Mouse (Mus musculus) layer of hippocampus, adult 8-10 months (tissue): Measurements from ENCODE around the gene Lyg2. TPM values are rescaled to one million over a fixed set of nuclear protein-coding genes. Genes with fewer than 3 reads are reported as not detected.

ENCODE experiments used
- DNase-seq, 2 experiments: peaks; one replicate each; pipeline ENCODE4 v3.0.0; 2022; ENCODE audit warnings: low spot score in 2 of 2
- total RNA-seq, 4 experiments: library from RNA; stranded (reverse); gene quantifications; 2 replicates each; pipeline ENCODE4 v1.2.4; 2022

Gene Lyg2
- total RNA-seq, 4 experiments from 2014 or later = 0.12 TPM; not detected in 3

DNA sequence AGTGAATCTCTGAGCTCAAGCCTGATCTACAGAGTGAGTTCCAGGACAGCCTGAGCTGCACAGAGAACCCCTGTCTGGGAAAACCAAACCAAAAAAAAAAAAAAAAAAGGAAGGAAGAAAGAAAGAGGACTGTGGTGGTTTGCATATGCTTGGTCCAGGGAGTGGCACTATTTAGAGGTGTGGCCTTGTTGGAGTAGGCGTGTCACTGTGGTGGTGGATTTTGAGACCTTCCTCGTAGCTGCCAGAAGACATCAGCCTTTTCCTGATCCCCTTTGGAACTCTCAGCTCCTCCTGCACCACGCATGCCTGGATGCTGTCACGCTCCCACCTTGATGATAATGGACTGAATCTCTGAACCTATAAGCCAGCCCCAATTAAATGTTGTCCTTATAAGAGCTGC is 32.9 kb downstream of the Lyg2 start:
- no peak for DNase-seq

DNA sequence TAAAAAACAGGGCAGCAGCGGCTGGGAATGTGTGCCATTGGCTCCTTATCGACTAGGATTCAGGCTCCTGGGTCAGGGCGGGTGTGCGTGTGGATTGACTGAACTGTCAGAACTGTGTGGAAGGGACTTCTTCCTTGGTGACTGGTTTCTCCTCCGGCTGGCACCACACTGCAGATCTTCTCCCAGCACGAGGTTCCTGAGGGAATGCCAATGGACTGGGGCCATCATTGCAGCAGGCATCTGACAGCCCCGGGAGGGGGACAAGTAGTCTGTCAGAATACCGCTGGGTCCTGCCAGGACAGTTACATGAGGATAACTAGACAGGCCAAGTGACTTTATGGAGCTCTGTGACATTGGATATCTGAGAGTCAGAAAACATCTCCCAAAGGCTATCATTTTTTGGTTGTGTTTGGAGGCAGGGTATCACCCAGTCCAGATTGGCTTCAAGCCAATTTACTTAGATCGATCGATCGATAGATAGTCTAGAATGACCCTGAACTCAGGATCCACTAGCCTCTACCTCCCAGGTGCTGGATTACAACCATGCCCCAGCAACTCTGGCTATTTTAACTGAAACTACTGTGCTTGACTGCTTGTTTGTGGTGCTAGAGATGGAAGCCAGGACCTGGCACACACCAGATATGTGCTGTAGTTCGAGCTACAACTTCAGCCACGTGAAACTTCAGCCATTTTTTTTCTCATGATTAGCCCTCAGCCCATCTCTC is 38.4 kb downstream of the Lyg2 start:
- DNase-seq = no peak

GRCm38 (mm10) chr1:37873157-37873556 is 43.1 kb downstream of the Lyg2 start:
- DNase-seq = no peak

GRCm38 (mm10) chr1:37872131-37873067 is 43.9 kb downstream of the Lyg2 start:
- DNase-seq = peak; percentile 77 to 83

DNA sequence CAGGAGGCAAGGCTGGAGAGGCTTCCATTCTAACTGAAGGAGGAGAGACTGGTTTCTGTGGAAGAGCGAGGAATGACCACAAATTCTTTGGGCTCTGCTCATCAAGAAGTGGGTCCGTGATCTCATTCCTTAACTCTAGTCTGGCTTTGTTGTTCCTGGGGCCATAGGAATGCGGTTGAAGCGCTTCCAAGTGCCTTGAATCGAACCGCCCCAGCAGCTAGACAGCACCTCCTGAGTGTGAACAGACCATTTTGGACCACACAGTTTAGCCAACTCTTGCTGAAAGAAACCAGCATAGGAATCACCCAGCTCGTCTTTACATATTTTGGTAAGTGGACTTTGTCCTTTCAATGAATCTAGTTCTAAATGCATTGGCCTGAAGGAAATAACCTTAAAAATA is 44.6 kb downstream of the Lyg2 start, which contains the start of gene Lipt1:
Gene Lipt1, plus strand, starts transcription at position 35 of the 400 bp plus-strand sequence.
- DNase-seq = no peak

- no peak for DNase-seq
These were observed 46.9 kb downstream of the Lyg2 start for GRCm38 (mm10) chr1:37869362-37869761.

GRCm38 (mm10) chr1:37868640-37869039 is 47.7 kb downstream of the Lyg2 start:
- no peak for DNase-seq

GRCm38 (mm10) chr1:37867684-37868322 is 48.5 kb downstream of the Lyg2 start:
- DNase-seq = no peak

DNA sequence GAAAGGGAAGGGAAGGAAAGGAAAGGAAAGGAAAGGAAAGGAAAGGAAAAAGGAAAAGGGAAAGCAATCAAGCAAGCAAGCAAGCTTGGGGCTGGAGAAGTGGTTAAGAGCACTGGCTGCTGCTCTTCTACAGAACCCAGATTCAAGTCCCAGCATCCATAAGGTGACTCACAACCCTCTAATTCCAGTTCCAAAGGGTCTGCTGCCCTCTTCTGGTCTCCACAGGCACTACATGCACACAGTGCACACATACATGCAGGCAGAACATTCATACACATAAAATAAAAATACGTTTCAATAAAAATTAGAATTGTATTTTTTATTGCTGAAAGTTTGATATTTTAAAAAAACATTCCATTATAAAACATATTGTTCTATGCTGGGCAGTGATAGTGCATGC is 49.2 kb downstream of the Lyg2 start:
- DNase-seq = no peak

- DNase-seq = no peak
These were observed 50.0 kb downstream of the Lyg2 start, which contains the start of gene Tsga10 for GRCm38 (mm10) chr1:37866286-37866685. TSS of gene Tsga10 (minus strand) at chr1:37866429.

DNA sequence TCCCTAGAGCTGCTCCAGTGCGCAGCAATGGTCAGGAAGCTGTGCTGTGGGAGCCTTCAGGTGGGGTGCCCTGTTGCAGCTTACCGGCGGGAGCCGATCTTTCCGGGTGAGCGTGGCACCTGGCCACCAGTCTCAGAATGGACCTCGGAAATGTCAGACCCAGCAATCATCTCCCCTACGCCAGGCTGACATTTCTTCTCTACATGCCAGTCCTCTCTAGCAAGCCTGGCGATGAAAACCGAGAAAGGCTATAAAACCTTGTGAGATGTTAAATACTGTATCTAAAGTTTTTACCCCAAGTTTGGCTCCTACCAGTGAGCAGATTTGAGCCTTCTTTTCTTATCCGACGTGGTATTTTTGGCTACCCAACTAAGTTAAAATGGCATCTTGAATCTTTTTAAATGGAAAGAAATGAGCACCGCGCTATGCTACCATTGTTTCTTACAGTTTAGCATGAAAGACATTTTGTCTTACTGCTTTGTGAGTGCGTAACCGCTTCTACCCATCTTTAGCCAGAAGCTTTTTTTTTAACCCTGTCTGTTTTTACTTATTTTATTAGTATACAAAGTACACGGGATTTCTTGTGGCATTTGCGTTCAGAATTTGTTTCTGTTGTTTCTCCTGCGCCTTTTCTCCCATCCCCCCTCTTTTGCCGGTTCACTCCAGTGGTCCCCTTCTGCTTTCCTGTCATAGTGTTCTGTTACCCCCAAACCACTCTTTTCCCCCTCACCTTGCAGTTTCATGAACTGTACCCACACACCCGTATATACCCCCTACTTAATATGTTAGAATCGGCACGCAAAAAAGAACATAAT is 50.7 kb downstream of the Lyg2 start:
- DNase-seq = no peak

- peak; percentile 99 for DNase-seq
These were observed 51.5 kb downstream of the Lyg2 start for GRCm38 (mm10) chr1:37864511-37865400.

Other genes with a start within 250 kb of the Lyg2 start
- 100 to 1,000 TPM; 319 to 384 (median 333) TPM for gene 2010300C02Rik, start 196.4 kb downstream of the Lyg2 start, total RNA-seq
- 10 to 100 TPM; 20.1 to 29.9 (median 23.7) TPM for gene Tsga10, start 50.1 kb downstream of the Lyg2 start, total RNA-seq
- gene Lipt1, start 44.8 kb downstream of the Lyg2 start, total RNA-seq = 1 to 10 TPM; 7.1 to 9.2 (median 8.6) TPM
- gene Mitd1, start 26.1 kb downstream of the Lyg2 start, total RNA-seq = 10 to 100 TPM in 3 of 4 experiments, 1 to 10 TPM in 1; 8.6 to 14.7 (median 12.9) TPM
- gene Mrpl30, start 26.0 kb downstream of the Lyg2 start, total RNA-seq = 100 to 1,000 TPM; 131 to 158 (median 140) TPM
- gene Lyg1, start 41.3 kb upstream of the Lyg2 start, total RNA-seq = not detected
- gene Txndc9, start 81.4 kb upstream of the Lyg2 start, total RNA-seq = 10 to 100 TPM; 59.6 to 69.7 (median 65.4) TPM
- 10 to 100 TPM; 35.1 to 42.4 (median 41.3) TPM for gene Eif5b, start 81.5 kb upstream of the Lyg2 start, total RNA-seq
- 10 to 100 TPM; 39.3 to 45.4 (median 43.0) TPM for gene Rev1, start 213.3 kb upstream of the Lyg2 start, total RNA-seq